Mouse (Mus musculus): ENCODE results near the gene Itga3. TPM values are rescaled to one million over a fixed set of nuclear protein-coding genes. Genes with fewer than 3 reads are reported as not detected.

Itga3 gene
- polyA plus RNA-seq, 1 experiment, result 51.1 TPM

DNA sequence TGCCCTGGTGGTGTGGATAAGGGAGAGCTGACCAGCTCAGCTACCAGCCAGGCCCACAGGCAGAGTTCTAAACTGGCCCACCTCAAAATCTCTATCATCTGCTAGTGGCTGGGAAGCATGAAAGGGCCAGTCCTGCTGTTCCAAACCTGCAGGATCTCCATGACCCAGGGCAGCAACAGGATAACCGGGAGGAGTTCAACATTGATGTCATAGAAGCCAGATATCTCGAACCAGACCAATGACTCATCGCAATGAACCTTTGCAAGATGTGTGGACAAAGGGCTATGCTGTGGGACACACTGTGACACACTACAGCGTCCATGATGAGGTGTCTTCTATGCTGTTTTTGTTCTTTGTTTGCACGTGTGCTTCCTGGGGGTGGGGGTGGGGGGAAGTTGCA, 16.5 kb upstream of the Itga3 start:
- Histone ChIP-seq H3K79me2 (ENCODE audit: control insufficient read depth, insufficient read depth) (no peaks in the 10 kb centered on the region), H3K4me3 (ENCODE audit: insufficient read depth, poor library complexity, severe bottlenecking) (no peak overlapping the region), H3K36me3 (ENCODE audit: control insufficient read depth, insufficient read depth) (no peaks in the 10 kb centered on the region), H3ac (ENCODE audit: control insufficient read depth, insufficient read length, low read depth) (no peak overlapping the region), H3K79me3 (ENCODE audit: low read depth) (no peaks in the 10 kb centered on the region), H3K27me3 (ENCODE audit: control insufficient read depth, insufficient read depth, insufficient read length) (no peaks in the 10 kb centered on the region)
- TF ChIP-seq USF1 (IDR thresholded peaks at IDR 0.05; ENCODE audit: low read depth) (no peak), CTCF (IDR thresholded peaks at IDR 0.05; ENCODE audit: control insufficient read depth, insufficient read depth, insufficient read length) (no peak), MYOD1 (IDR thresholded peaks at IDR 0.05; ENCODE audit: control insufficient read depth, insufficient read length, low read depth) (no peak), MYOG (IDR thresholded peaks at IDR 0.05; ENCODE audit: control insufficient read depth, extremely low read depth, insufficient read length) (no peak), CEBPB (IDR thresholded peaks at IDR 0.05; ENCODE audit: low read depth) (no peak), FOSL1 (IDR thresholded peaks at IDR 0.05; ENCODE audit: insufficient read depth, low read length, poor library complexity, severe bottlenecking) (no peak), MAX (IDR thresholded peaks at IDR 0.05) (no peak)

DNA sequence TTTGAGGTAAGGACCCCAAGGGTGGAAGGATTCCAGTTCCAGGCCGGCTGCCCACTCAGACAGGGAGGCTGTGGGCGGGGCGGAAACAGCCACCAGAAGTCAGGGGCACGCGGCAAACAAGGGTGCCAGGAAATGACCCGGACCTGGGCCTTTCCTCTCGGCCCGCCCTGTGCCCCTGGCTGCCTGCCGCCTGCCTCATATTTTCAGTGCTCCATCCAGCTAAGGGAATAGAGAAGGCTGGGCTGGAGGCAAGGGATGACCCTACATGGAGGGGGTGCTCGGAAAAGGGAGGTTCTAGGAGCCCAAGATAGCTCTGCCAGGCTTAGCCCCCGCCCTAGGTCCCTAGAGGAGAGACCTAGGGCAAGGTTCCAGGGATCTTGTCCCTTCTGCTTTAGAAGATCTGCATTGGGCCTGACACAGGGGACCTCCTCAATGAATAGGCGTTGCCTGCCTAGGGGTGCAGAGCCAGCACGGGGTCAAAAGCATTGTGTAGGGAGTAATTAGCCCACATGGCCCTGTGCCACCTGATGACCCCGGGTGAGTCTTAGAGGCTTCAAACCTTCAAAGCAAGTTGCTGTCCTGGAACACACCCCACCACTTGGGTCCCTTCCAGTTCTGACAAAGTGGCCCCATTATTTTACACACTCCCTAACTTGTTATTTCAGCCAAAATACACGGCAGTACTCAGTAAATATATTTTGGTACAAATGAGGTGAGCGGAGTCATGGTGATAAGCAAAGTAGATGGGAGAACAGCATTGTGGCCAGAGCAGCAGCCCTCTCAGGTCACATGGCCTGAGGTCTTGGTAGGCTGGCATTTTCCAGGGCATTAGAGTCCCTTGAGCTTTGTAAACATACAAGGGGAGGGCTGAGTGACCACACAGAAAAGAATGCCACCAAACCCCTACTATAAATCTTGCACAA, 12.5 kb upstream of the Itga3 start:
- no peaks in the 10 kb centered on the region for H3K79me3 ChIP-seq (ENCODE audit: low read depth)
- H3ac ChIP-seq (ENCODE audit: control insufficient read depth, insufficient read length, low read depth), result no peak overlapping the region
- H3K4me3 ChIP-seq (ENCODE audit: insufficient read depth, poor library complexity, severe bottlenecking), result no peak overlapping the region
- H3K27me3 ChIP-seq (ENCODE audit: control insufficient read depth, insufficient read depth, insufficient read length), result no peaks in the 10 kb centered on the region
- no peaks in the 10 kb centered on the region for H3K79me2 ChIP-seq (ENCODE audit: control insufficient read depth, insufficient read depth)
- peak; percentile 94 for TF ChIP-seq USF1 (IDR thresholded peaks at IDR 0.05; ENCODE audit: low read depth)
- TF ChIP-seq CTCF (IDR thresholded peaks at IDR 0.05; ENCODE audit: control insufficient read depth, insufficient read depth, insufficient read length), result no peak
- TF ChIP-seq MAX (IDR thresholded peaks at IDR 0.05), result peak; percentile 54
- H3K36me3 ChIP-seq (ENCODE audit: control insufficient read depth, insufficient read depth), result no peaks in the 10 kb centered on the region

DNA sequence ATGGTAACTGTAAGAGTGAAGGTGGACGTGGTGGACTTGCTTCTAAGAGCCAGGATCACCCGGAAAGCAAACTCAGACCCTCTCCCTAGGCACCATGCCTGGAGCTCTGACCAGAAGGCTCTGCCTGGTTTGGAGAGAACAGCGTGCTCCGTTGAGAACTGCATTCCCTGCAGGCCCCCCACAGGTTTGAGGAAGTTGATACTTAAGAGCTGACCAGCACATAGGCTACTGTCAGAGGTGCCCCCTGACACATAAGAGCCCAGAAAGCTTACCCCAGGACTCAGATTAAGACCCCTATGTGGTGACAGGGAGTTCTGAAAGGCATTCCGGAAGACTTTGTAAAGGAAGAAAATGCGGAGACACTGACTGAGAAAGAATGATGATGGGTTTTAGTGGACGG, 11.7 kb upstream of the Itga3 start:
- H3K27me3 ChIP-seq (ENCODE audit: control insufficient read depth, insufficient read depth, insufficient read length), result no peaks in the 10 kb centered on the region
- H3K79me2 ChIP-seq (ENCODE audit: control insufficient read depth, insufficient read depth), result no peaks in the 10 kb centered on the region
- TF ChIP-seq CEBPB (IDR thresholded peaks at IDR 0.05; ENCODE audit: low read depth) (no peak), USF1 (IDR thresholded peaks at IDR 0.05; ENCODE audit: low read depth) (no peak), CTCF (IDR thresholded peaks at IDR 0.05; ENCODE audit: control insufficient read depth, insufficient read depth, insufficient read length) (no peak), MAX (IDR thresholded peaks at IDR 0.05) (no peak), MYOD1 (IDR thresholded peaks at IDR 0.05; ENCODE audit: control insufficient read depth, insufficient read length, low read depth) (no peak), MYOG (IDR thresholded peaks at IDR 0.05; ENCODE audit: control insufficient read depth, extremely low read depth, insufficient read length) (no peak), FOSL1 (IDR thresholded peaks at IDR 0.05; ENCODE audit: insufficient read depth, low read length, poor library complexity, severe bottlenecking) (no peak)
- H3K79me3 ChIP-seq (ENCODE audit: low read depth), result no peaks in the 10 kb centered on the region
- H3K4me3 ChIP-seq (ENCODE audit: insufficient read depth, poor library complexity, severe bottlenecking), result no peak overlapping the region
- H3K36me3 ChIP-seq (ENCODE audit: control insufficient read depth, insufficient read depth), result no peaks in the 10 kb centered on the region
- no peak overlapping the region for H3ac ChIP-seq (ENCODE audit: control insufficient read depth, insufficient read length, low read depth)

DNA sequence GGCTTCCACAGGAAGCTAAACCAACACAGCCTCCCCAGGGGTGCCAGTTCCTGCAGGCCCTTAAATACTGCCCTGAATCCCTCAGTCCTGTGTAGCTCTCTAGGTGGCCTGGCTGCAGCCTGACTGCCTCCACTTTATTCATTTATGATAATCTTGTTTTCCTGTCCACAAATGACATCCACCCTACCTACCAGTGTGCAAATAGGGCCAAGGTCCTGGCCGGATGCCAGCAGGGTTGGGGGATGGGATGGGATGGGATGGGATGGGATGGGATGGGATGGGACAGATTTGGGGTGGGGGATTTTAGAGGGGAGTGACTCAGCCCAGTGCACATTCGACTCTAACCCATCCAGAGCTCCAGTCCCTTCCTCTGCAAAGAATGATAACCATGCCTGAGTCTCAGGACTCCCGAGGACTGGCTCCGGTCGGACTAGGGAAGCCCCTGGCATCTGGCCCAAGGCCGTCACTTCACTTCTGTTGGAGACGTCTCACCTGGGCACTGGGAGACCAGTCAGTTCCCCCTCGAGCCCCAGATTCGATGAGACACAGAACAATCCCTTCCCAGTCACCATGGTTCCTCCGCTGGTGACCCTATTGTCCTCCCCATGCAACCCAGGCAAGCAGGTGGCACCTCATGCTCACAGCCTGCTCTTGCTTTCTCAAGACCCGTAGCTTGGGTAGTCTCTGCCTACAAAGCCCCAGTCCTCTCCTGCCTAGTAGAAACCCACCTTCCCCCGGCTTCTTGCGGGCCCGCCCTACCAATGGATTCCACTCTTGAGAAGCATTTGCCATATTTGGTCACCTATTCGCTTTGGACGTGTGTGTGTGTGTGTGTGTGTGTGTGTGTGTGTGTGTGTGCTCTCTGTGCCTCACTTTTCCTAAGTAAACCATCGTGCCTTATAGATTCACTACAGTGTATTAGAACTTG, 11.0 kb upstream of the Itga3 start:
- Histone ChIP-seq H3K79me2 (ENCODE audit: control insufficient read depth, insufficient read depth) (no peaks in the 10 kb centered on the region), H3K36me3 (ENCODE audit: control insufficient read depth, insufficient read depth) (no peaks in the 10 kb centered on the region), H3K27me3 (ENCODE audit: control insufficient read depth, insufficient read depth, insufficient read length) (no peaks in the 10 kb centered on the region), H3K4me3 (ENCODE audit: insufficient read depth, poor library complexity, severe bottlenecking) (no peak overlapping the region), H3K79me3 (ENCODE audit: low read depth) (no peaks in the 10 kb centered on the region), H3ac (ENCODE audit: control insufficient read depth, insufficient read length, low read depth) (no peak overlapping the region)
- TF ChIP-seq CTCF (IDR thresholded peaks at IDR 0.05; ENCODE audit: control insufficient read depth, insufficient read depth, insufficient read length), result no peak
- no peak for TF ChIP-seq MYOD1 (IDR thresholded peaks at IDR 0.05; ENCODE audit: control insufficient read depth, insufficient read length, low read depth)
- TF ChIP-seq MYOG (IDR thresholded peaks at IDR 0.05; ENCODE audit: control insufficient read depth, extremely low read depth, insufficient read length), result no peak
- TF ChIP-seq MAX (IDR thresholded peaks at IDR 0.05), result no peak
- no peak for TF ChIP-seq FOSL1 (IDR thresholded peaks at IDR 0.05; ENCODE audit: insufficient read depth, low read length, poor library complexity, severe bottlenecking)
- TF ChIP-seq CEBPB (IDR thresholded peaks at IDR 0.05; ENCODE audit: low read depth), result no peak
- TF ChIP-seq USF1 (IDR thresholded peaks at IDR 0.05; ENCODE audit: low read depth), result no peak

- Histone ChIP-seq H3ac (ENCODE audit: control insufficient read depth, insufficient read length, low read depth) (no peak overlapping the region), H3K79me3 (ENCODE audit: low read depth) (no peaks in the 10 kb centered on the region), H3K27me3 (ENCODE audit: control insufficient read depth, insufficient read depth, insufficient read length) (no peaks in the 10 kb centered on the region), H3K36me3 (ENCODE audit: control insufficient read depth, insufficient read depth) (no peaks in the 10 kb centered on the region), H3K79me2 (ENCODE audit: control insufficient read depth, insufficient read depth) (no peaks in the 10 kb centered on the region), H3K4me3 (ENCODE audit: insufficient read depth, poor library complexity, severe bottlenecking) (no peak overlapping the region)
- no peak for TF ChIP-seq MYOG (IDR thresholded peaks at IDR 0.05; ENCODE audit: control insufficient read depth, extremely low read depth, insufficient read length)
- TF ChIP-seq MAX (IDR thresholded peaks at IDR 0.05), result peak; percentile 55
- TF ChIP-seq CEBPB (IDR thresholded peaks at IDR 0.05; ENCODE audit: low read depth), result no peak
- TF ChIP-seq FOSL1 (IDR thresholded peaks at IDR 0.05; ENCODE audit: insufficient read depth, low read length, poor library complexity, severe bottlenecking), result peak; percentile 39
- TF ChIP-seq CTCF (IDR thresholded peaks at IDR 0.05; ENCODE audit: control insufficient read depth, insufficient read depth, insufficient read length), result no peak
- TF ChIP-seq USF1 (IDR thresholded peaks at IDR 0.05; ENCODE audit: low read depth), result no peak
- TF ChIP-seq MYOD1 (IDR thresholded peaks at IDR 0.05; ENCODE audit: control insufficient read depth, insufficient read length, low read depth), result no peak
Observed at GRCm38 (mm10) chr11:95086229-95086628, 9.6 kb upstream of the Itga3 start.
